Mouse (Mus musculus) bone marrow, adult 2 months (tissue): Measurements from ENCODE around the gene Anxa11.

Experiments used
- CTCF ChIP-seq: fragments of 200-500 bp; IDR thresholded peaks from 2 replicates; pipeline ENCODE4 v1.5.1; 2011; ENCODE audit warnings: low read length, control low read depth; ENCODE audit not compliant: control insufficient read depth, insufficient read depth
- POLR2A ChIP-seq: fragments of 200-500 bp; IDR thresholded peaks from 2 replicates; pipeline ENCODE4 v1.6.1; 2011; ENCODE audit warnings: low read depth, mild to moderate bottlenecking, control low read depth, low read length, borderline replicate concordance; ENCODE audit not compliant: control insufficient read depth

DNA sequence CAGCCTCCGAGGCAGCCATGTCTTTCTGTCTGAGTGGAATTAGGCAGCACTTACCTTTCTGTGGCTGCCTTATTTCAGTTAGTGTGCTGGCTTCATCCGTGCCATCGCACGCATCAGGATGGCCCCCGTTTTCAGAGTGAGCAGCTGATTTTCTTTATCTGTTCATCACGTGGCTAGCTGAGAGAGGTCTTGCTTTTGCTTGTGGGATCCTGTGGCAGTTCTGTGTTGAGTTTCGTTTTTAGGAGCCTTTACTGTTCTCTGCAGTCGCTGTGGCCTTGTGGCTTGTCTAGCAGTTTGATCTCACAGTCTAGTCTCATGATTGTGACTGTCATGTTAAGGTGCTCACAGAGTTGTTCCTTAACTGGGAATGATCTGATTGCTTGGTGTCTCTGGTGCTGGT is 16.0 kb downstream of the Anxa11 start:
- no peak for TF ChIP-seq POLR2A
- no peak for TF ChIP-seq CTCF
